Mouse (Mus musculus) ES-E14 (cell line): Measurements from ENCODE around the gene Csnk1e. TPM values are rescaled to one million over a fixed set of nuclear protein-coding genes. Genes with fewer than 3 reads are reported as not detected.
"Not testable (repeated sequence)": the region's sequence is repeated elsewhere in the genome, so short reads cannot be mapped to it uniquely, and the experiment has no call there.

ENCODE experiments used
- DNase-seq: peaks from one replicate; pipeline ENCODE4 v3.0.0-alpha.2; 2013; ENCODE audit warnings: low read depth, low spot score
- H3K27ac ChIP-seq: 2 replicates; pipeline ENCODE4 v1.5.1; 2012; ENCODE audit warnings: low read depth, mild to moderate bottlenecking, low read length, moderate library complexity, mixed read lengths; ENCODE audit not compliant: poor library complexity, insufficient read depth, severe bottlenecking
- H3K36me3 ChIP-seq: 2 replicates; pipeline ENCODE4 v1.6.1; 2012; ENCODE audit warnings: mild to moderate bottlenecking, low read length, moderate library complexity, mixed read lengths; ENCODE audit not compliant: control insufficient read depth, poor library complexity, insufficient read depth, severe bottlenecking
- H3K4me1 ChIP-seq, 2 experiments: fragments of 150-350 bp in 1 of 2; sonication (generic) in 1 of 2; 2 replicates each; pipeline ENCODE4 v1.6.1; 2012; ENCODE audit warnings: low read length in 2 of 2, mild to moderate bottlenecking in 1 of 2, mixed read lengths in 1 of 2; ENCODE audit not compliant: control insufficient read depth in 2 of 2, insufficient read depth in 2 of 2, poor library complexity in 1 of 2
- H3K4me3 ChIP-seq, 2 experiments: fragments of 150-350 bp in 1 of 2; sonication (generic) in 1 of 2; 2 replicates each; pipeline ENCODE4 v1.5.1; 2012; ENCODE audit warnings: low read length in 2 of 2, low read depth in 1 of 2, mild to moderate bottlenecking in 1 of 2, mixed read lengths in 1 of 2; ENCODE audit not compliant: insufficient read depth in 1 of 2, poor library complexity in 1 of 2, severe bottlenecking in 1 of 2
- H3K9ac ChIP-seq: 2 replicates; pipeline ENCODE4 v1.6.1; 2012; ENCODE audit warnings: low read depth, mild to moderate bottlenecking, low read length, mixed read lengths; ENCODE audit not compliant: poor library complexity, insufficient read depth, severe bottlenecking
- H3K9me3 ChIP-seq: fragments of 150-350 bp; sonication (generic); 2 replicates; pipeline ENCODE4 v1.6.1; 2012; ENCODE audit warnings: low read depth, mild to moderate bottlenecking, low read length; ENCODE audit not compliant: control insufficient read depth, insufficient read depth
- CHD2 ChIP-seq: IDR thresholded peaks from 2 replicates; pipeline ENCODE4 v1.6.1; 2014; ENCODE audit warnings: mild to moderate bottlenecking, low read depth, low read length, inconsistent platforms
- HCFC1 ChIP-seq: IDR thresholded peaks from 2 replicates; pipeline ENCODE4 v1.6.1; 2012; ENCODE audit warnings: low read length, inconsistent platforms, borderline replicate concordance; ENCODE audit not compliant: insufficient read depth
- MAFK ChIP-seq: IDR thresholded peaks from 2 replicates; pipeline ENCODE4 v1.6.1; 2014; ENCODE audit warnings: mild to moderate bottlenecking, low read depth, low read length, inconsistent platforms; ENCODE audit not compliant: insufficient read depth
- ZC3H11A ChIP-seq: IDR thresholded peaks from 2 replicates; pipeline ENCODE4 v1.6.1; 2012; ENCODE audit warnings: low read depth, mild to moderate bottlenecking, inconsistent platforms, low read length, borderline replicate concordance
- ZNF384 ChIP-seq: IDR thresholded peaks from 2 replicates; pipeline ENCODE4 v1.6.1; 2012; ENCODE audit warnings: low read depth, low read length, inconsistent platforms
- in situ Hi-C, 2 experiments: fragments of 600-800 bp; cut with MboI; formaldehyde crosslinking; loops; one replicate each; pipeline ENCODE4 v1.15.1; 2025; ENCODE audit warnings: low sequenced_read_pairs in 2 of 2, inconsistent platforms in 1 of 2; ENCODE audit not compliant: unreplicated experiment in 2 of 2
- total RNA-seq: library from RNA; depleted of rRNA; stranded (reverse); fragments of 300-350 nt; gene quantifications from 2 replicates; pipeline ENCODE4 v1.2.3, GENCODE M21; 2012

The Csnk1e gene
- total RNA-seq, 1 experiment, result 82.0 TPM

DNA sequence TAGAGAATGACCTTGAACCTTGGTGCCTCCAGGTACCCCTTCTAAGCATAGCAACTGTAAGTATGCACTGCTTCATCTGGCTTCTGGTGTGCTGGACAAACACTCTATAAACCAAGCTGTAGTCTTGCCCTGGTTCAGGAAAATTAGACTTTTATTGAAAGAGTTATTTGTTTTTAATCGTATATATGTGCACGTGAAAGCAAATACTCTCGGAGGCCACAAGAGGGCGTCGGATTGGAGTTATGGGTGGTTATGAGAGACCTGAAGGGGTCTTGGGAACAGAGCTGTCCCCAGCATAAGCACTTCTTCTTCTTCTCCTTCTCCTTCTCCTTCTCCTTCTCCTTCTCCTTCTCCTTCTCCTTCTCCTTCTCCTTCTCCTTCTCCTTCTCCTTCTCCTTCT, 14.2 kb upstream of the Csnk1e start:
- H3K4me1 ChIP-seq, result peaks cover 10 to 26% of the 10 kb centered on the region in 2 experiments
- in situ Hi-C loops, result loop anchor here in 1 of 2 experiments (10.0 kb wide), 1 partner anchor 235 kb away; no protein-coding TSS in a partner anchor
- TF ChIP-seq MAFK (no peak), CHD2 (no peak), ZC3H11A (no peak), ZNF384 (no peak), HCFC1 (no peak)
- no peak for DNase-seq
- H3K4me3 ChIP-seq, result no peak overlapping the region
- no peak overlapping the region for H3K9ac ChIP-seq
- no peak overlapping the region for H3K27ac ChIP-seq
- H3K36me3 ChIP-seq, result no peaks in the 10 kb centered on the region
- H3K9me3 ChIP-seq, result no peaks in the 10 kb centered on the region

DNA sequence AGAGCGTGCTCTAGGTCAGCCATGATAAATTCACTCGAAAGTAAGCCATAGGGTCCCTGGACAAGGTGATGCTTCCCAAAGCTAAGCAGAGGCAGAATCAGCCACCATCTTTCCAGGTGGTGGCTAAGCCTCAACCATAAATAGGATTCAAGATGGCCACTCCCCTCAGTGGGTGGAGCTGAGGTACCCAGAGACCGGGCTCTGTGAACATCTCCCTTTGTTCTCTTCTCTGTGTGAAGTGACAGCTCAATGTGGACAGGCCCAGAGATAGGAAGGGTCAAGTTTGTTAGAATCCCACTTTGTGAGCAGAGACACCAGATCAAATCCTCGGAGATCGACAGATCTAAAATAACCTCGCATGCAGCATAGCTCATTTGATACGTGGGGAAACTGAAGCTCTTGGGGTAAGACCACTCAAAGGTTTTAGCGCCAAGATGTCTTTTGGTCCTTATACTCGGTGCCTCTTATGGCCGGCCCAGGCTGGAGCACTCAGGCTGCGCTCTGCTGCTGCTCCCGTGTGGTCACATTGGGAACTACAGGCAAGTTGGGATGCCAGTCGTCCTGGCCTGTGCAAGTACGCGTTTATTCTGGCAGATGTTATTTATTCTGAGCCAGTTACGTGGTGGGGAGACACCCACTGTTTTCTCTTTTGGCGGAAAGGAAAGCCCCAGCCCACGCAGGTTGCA, 11.4 kb upstream of the Csnk1e start:
- Histone ChIP-seq H3K4me1 (peaks cover 8 to 28% of the 10 kb centered on the region in 2 experiments), H3K36me3 (no peaks in the 10 kb centered on the region), H3K9me3 (no peaks in the 10 kb centered on the region), H3K9ac (no peak overlapping the region), H3K4me3 (no peak overlapping the region), H3K27ac (peak overlapping the region; percentile 16; the same call in 1 of the 2 replicates)
- in situ Hi-C loops, result loop anchor here in 1 of 2 experiments (10.0 kb wide), 1 partner anchor 232 kb away; no protein-coding TSS in a partner anchor
- DNase-seq, result peak; percentile 75
- no peak for TF ChIP-seq HCFC1
- no peak for TF ChIP-seq CHD2
- TF ChIP-seq ZNF384, result no peak
- TF ChIP-seq ZC3H11A, result peak; percentile 76

GRCm38 (mm10) chr15:79456546-79456945, 1.2 kb upstream of the Csnk1e start:
- in situ Hi-C loops, result no loop called here
- no peak overlapping the region for H3K27ac ChIP-seq

DNA sequence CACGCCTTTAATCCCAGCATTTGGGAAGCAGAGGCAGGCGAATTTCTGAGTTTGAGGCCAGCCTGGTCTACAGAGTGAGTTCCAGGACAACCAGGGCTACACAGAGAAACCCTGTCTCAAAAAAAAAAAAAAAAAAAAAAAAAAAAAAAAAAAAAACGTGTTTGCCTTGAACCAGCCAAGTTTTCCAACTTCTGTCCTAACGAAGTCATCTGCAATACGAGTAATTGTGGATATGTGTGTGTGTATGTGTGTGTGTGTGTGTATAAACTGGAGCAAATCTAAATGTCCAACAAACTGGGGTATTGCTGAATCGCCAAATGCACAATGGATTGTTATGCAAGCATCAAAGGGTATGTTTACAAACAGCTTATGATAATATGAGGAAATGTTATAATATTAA, 738 bp upstream of the Csnk1e start:
- H3K27ac ChIP-seq, in situ Hi-C loops, H3K9me3 ChIP-seq, H3K36me3 ChIP-seq, H3K9ac ChIP-seq, DNase-seq: not testable (repeated sequence)
- peaks cover 10 to 35% of the 10 kb centered on the region in 2 experiments; a peak in 3 of 4 replicates for H3K4me1 ChIP-seq
- peak overlapping the region in 1 of 2 experiments; percentile 67; a peak in 1 of 4 replicates for H3K4me3 ChIP-seq
- peak; percentile 84 for TF ChIP-seq ZNF384

More at GRCm38 (mm10) chr15:79456546-79456945, 1.2 kb upstream of the Csnk1e start:
- Histone ChIP-seq H3K4me1 (peaks cover 10 to 35% of the 10 kb centered on the region in 2 experiments; a peak in 3 of 4 replicates), H3K36me3 (no peaks in the 10 kb centered on the region), H3K4me3 (no peak overlapping the region), H3K9me3 (no peaks in the 10 kb centered on the region), H3K9ac (no peak overlapping the region)
- no peak for DNase-seq
- TF ChIP-seq MAFK, result no peak
- TF ChIP-seq HCFC1, result no peak
- no peak for TF ChIP-seq ZC3H11A
- no peak for TF ChIP-seq ZNF384
- no peak for TF ChIP-seq CHD2
